Mouse (Mus musculus): ENCODE measurements around the gene Nmrk1. TPM values are rescaled to one million over a fixed set of nuclear protein-coding genes. Genes with fewer than 3 reads are reported as not detected.

Gene Nmrk1
- total RNA-seq, 2 experiments from 2014 or later, result 8.6 to 10.2 TPM

GRCm38 (mm10) chr19:18649955-18650354, 18.2 kb downstream of the Nmrk1 start:
- DNase-seq (ENCODE audit: low spot score in 2 of 2), result no peak

- no peak for DNase-seq (ENCODE audit: low spot score in 2 of 2)
These were observed 18.7 kb downstream of the Nmrk1 start for GRCm38 (mm10) chr19:18650473-18650872.

- no peak for DNase-seq (ENCODE audit: low spot score in 2 of 2)
These were observed 20.8 kb downstream of the Nmrk1 start for GRCm38 (mm10) chr19:18652592-18652991.

GRCm38 (mm10) chr19:18653058-18653457, 21.3 kb downstream of the Nmrk1 start:
- no peak for DNase-seq (ENCODE audit: low spot score in 2 of 2)

GRCm38 (mm10) chr19:18654330-18654729, 22.6 kb downstream of the Nmrk1 start:
- no peak for DNase-seq (ENCODE audit: low spot score in 2 of 2)

GRCm38 (mm10) chr19:18654984-18655383, 23.2 kb downstream of the Nmrk1 start:
- no peak for DNase-seq (ENCODE audit: low spot score in 2 of 2)

GRCm38 (mm10) chr19:18655999-18656398, 24.2 kb downstream of the Nmrk1 start:
- DNase-seq (ENCODE audit: low spot score in 2 of 2), result no peak

- DNase-seq (ENCODE audit: low spot score in 2 of 2), result no peak
These were observed 26.7 kb downstream of the Nmrk1 start for GRCm38 (mm10) chr19:18658473-18658872.

- no peak for DNase-seq (ENCODE audit: low spot score in 2 of 2)
These were observed 27.6 kb downstream of the Nmrk1 start for GRCm38 (mm10) chr19:18659349-18659748.

- DNase-seq (ENCODE audit: low spot score in 2 of 2), result no peak
These were observed 28.7 kb downstream of the Nmrk1 start for GRCm38 (mm10) chr19:18660466-18660865.

GRCm38 (mm10) chr19:18661683-18662082, 29.9 kb downstream of the Nmrk1 start:
- no peak for DNase-seq (ENCODE audit: low spot score in 2 of 2)

- no peak for DNase-seq (ENCODE audit: low spot score in 2 of 2)
These were observed 32.2 kb downstream of the Nmrk1 start for GRCm38 (mm10) chr19:18663904-18664303.

GRCm38 (mm10) chr19:18666966-18667365, 35.2 kb downstream of the Nmrk1 start:
- DNase-seq (ENCODE audit: low spot score in 2 of 2), result no peak

- no peak for DNase-seq (ENCODE audit: low spot score in 2 of 2)
These were observed 37.8 kb downstream of the Nmrk1 start for GRCm38 (mm10) chr19:18669551-18669950.

GRCm38 (mm10) chr19:18670608-18671007, 38.9 kb downstream of the Nmrk1 start, which contains the start of gene Carnmt1:
TSS of gene Carnmt1 (plus strand) at chr19:18670764.
- DNase-seq (ENCODE audit: low spot score in 2 of 2), result peak; percentile 96 to 98

GRCm38 (mm10) chr19:18671056-18671741, 39.4 kb downstream of the Nmrk1 start:
- peak; percentile 15 to 31 for DNase-seq (ENCODE audit: low spot score in 2 of 2)

- no peak for DNase-seq (ENCODE audit: low spot score in 2 of 2)
These were observed 40.7 kb downstream of the Nmrk1 start for GRCm38 (mm10) chr19:18672498-18672897.

- DNase-seq (ENCODE audit: low spot score in 2 of 2), result no peak
These were observed 41.4 kb downstream of the Nmrk1 start for GRCm38 (mm10) chr19:18673116-18673515.

- DNase-seq (ENCODE audit: low spot score in 2 of 2), result no peak
These were observed 50.4 kb downstream of the Nmrk1 start for GRCm38 (mm10) chr19:18682142-18682541.

- no peak for DNase-seq (ENCODE audit: low spot score in 2 of 2)
These were observed 55.8 kb downstream of the Nmrk1 start for GRCm38 (mm10) chr19:18687556-18687955.

GRCm38 (mm10) chr19:18692176-18692575, 60.4 kb downstream of the Nmrk1 start:
- DNase-seq (ENCODE audit: low spot score in 2 of 2), result no peak

- no peak for DNase-seq (ENCODE audit: low spot score in 2 of 2)
These were observed 61.0 kb downstream of the Nmrk1 start for GRCm38 (mm10) chr19:18692768-18693167.

- DNase-seq (ENCODE audit: low spot score in 2 of 2), result no peak
These were observed 63.4 kb downstream of the Nmrk1 start for GRCm38 (mm10) chr19:18695116-18695515.

Data from layer of hippocampus, postnatal 14 days (tissue).